Mouse (Mus musculus): ENCODE data around the gene Rps18.
"Not testable (repeated sequence)": the region's sequence is repeated elsewhere in the genome, so short reads cannot be mapped to it uniquely, and the experiment has no call there.

Rps18 gene

DNA sequence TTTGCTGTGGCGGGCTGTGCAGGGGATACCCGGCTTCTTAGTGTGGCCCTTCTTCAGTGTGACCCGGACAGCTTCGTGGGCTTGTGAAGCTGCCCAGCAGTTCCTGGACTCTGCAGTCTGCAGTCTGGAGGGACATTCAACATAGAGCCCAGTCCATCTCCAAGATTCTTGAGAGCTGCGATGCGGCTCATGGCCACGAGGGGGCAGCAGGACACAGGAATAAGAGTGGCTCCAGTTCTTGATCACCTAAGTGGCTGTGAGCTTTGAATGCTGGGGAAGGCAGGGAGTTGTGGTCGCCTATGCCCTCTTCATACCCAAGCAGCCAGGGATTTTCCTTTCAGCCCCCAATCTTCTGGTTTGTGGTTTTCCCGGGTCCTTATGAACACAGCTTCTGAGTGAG lies 12.7 kb upstream of the Rps18 start:
- DNase-seq (ENCODE audit: low spot score), result peak; percentile 76

- DNase-seq (ENCODE audit: low spot score), result no peak
Observed at GRCm38 (mm10) chr17:33965846-33966550, 10.2 kb upstream of the Rps18 start.

DNA sequence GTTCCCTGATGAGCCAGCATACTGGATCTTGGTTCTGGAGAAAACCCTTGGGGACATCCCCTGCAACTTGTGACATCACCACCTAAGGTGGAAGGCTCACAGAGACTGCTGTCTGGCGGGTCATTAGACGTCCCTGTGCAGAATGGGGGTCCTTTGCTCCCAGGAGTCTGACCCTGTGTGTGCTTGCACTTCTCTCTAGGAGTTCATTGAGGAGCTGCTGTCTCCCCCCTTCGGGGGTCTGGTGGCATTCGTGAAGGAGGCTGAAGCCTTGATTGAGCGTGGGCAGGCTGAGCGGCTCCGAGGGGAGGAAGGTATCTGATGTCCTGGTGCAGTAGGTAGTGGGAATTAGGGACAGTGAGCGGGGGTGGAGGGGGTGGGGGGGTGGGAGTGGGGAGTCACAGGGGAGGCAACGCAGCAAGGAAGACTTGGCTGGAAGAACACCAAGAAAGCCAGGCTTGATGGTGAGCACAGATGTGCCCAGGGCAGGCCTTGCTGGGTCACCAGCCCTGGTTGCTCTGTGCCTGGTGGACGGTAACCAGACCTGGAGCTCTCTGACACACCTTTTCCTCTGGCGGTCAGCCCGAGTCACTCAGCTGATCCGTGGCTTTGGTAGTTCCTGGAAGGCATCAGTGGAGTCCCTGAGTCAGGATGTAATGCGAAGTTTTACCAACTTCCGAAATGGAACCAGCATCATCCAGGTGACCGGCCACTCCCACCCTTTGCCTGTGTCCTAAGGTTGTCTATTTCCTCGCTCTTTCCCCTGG lies 9.5 kb upstream of the Rps18 start:
- DNase-seq (ENCODE audit: low spot score), result no peak

DNA sequence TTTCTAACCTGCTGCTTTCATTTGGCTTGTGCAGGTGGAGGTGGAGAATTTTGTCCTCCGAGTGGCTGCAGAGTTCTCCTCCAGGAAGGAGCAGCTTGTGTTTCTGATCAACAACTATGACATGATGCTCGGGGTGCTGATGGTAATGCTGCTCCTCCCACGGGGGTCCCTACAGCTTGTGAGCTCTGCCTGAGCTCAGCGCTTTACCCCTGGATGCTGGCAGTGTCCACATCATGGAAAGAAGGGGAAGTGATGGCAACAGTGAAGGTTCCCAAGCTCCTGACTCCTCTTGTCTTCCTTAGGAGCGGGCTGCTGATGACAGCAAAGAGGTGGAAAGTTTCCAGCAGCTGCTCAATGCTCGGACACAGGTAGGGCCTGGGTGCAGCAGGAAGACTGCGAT lies 7.1 kb upstream of the Rps18 start:
- DNase-seq (ENCODE audit: low spot score), result no peak

GRCm38 (mm10) chr17:33959948-33960347 lies 4.1 kb upstream of the Rps18 start:
- no peak for DNase-seq (ENCODE audit: low spot score)

DNA sequence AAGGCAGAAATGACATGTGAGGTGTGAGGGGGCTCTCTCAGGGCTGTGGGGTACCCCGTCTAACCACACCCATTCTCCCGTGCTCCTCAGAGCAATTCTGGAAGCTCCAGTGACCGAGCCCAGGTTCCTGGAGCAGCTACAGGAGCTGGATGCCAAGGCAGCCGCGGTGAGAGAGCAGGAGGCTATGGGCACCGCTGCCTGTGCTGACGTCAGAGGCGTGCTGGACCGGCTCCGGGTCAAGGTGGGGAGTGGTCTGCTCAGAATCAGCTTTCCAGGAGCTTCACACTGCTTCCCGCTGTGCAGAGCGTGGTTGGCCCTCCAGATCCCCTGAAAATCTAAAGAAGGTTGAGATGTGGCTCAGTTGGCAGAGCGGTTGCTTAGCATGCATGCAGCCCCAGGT lies 3.3 kb upstream of the Rps18 start:
- no peak for DNase-seq (ENCODE audit: low spot score)

DNA sequence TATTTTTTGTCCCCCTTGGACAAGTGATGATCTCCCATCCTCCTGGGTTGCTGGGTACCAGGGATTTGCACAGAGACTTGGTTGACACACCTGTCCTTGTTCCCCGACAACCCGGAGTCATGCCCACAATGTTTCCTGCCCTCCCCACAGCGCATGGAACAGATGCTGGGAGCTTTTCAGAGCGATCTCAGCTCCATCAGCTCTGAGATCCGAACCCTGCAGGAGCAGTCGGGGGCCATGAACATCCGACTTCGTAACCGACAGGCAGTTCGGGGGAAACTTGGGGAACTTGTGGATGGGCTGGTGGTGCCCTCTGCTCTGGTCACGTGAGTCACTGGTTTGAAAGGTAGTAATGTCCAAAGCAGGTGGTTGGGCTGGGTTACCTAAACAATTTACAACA lies 2.6 kb upstream of the Rps18 start:
- no peak for DNase-seq (ENCODE audit: low spot score)

DNA sequence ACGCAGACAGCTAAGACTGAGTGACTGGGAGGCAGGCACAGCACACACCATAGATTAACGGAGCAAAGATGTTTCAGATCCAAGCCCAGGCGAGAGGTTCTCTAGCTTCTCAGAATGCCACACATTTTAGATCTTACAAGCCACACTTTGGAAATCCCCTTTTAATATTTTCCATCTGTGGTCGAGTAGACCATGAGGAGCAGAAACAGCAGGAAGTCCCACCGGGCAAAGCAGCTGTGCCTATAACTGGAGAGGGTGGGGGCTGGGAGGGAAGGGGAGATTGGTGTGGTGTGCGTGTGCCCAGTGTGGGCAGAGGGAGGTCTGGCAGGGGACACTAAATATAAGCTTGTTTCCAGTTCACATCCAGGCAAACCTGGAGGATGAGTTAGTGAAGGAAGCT lies 1.7 kb upstream of the Rps18 start:
- no peak for DNase-seq (ENCODE audit: low spot score)

DNA sequence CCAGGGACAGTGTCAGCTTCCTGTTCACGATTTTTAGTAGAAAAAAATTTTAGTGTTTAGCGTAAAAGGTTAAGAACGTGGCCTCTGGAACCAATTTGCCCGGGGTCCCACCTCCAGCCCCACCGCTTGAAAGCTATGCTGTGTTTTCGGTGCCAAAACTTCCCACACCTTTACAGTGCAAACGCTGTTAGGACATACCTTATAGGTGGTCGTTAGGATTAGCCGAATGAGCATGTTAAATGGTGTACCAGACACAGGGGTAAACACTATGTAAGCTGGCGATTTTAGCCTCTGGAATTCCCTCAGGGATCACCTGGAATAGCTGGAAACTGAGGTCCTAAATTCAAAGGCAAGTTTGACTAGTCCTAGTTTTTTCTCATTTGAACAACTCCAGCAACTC lies 535 bp upstream of the Rps18 start:
- DNase-seq (ENCODE audit: low spot score), result no peak

- no peak for DNase-seq (ENCODE audit: low spot score)
Observed at GRCm38 (mm10) chr17:33954646-33955554, 901 bp downstream of the Rps18 start.

GRCm38 (mm10) chr17:33953961-33954565 lies 1.7 kb downstream of the Rps18 start:
- DNase-seq (ENCODE audit: low spot score), result no peak

DNA sequence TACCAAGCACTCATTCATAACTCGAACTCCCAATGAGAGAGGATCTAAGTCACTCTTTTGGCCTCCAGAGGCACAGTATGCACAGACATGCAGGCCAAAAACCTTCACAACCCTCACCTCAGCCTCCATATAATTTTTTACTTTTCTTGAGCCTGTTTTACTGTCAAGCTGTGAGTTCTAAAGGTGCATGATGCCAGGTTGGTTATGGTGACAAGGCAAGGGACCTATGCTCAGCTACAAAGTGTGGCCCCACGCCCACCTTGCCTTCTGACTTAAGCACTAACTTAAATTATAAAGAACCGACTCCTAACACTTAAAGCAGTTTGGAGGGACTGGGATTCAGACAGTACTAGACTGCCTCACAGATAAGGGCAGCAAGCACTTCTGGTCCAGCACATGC lies 2.5 kb downstream of the Rps18 start:
- no peak for DNase-seq (ENCODE audit: low spot score)

- no peak for DNase-seq (ENCODE audit: low spot score)
Observed at GRCm38 (mm10) chr17:33952879-33953278, 2.9 kb downstream of the Rps18 start.

- DNase-seq (ENCODE audit: low spot score), result not testable (repeated sequence)
Observed at GRCm38 (mm10) chr17:33952015-33952414, 3.8 kb downstream of the Rps18 start.

GRCm38 (mm10) chr17:33951021-33951946 lies 4.5 kb downstream of the Rps18 start, which contains the start of gene B3galt4:
TSS of gene B3galt4 (minus strand) at chr17:33951488.
- peak; percentile 64 for DNase-seq (ENCODE audit: low spot score)

DNA sequence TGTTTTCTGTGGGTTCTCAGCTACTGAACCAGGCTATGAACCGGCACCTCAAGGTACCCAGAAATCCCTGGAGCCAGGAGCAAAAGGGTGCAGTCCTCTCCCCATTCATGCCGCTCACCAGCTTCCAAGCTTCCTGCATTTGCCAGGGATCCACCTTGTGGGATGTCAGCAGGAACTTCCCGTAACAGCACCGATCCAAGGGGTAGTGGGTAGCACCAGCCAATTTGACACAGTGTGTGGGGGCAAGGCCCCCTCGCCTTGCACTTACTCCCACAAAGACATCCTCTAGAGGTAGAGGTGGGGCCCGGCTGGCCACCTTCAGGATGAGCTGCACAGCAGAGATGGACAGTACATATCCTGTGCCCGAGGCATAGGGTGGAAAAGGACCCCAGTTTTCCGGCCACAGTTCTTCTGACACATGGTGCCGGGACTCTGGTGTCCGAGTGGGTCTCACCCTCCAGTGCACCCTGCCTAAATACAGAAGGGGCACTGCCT lies 5.6 kb downstream of the Rps18 start:
- no peak for DNase-seq (ENCODE audit: low spot score)

DNA sequence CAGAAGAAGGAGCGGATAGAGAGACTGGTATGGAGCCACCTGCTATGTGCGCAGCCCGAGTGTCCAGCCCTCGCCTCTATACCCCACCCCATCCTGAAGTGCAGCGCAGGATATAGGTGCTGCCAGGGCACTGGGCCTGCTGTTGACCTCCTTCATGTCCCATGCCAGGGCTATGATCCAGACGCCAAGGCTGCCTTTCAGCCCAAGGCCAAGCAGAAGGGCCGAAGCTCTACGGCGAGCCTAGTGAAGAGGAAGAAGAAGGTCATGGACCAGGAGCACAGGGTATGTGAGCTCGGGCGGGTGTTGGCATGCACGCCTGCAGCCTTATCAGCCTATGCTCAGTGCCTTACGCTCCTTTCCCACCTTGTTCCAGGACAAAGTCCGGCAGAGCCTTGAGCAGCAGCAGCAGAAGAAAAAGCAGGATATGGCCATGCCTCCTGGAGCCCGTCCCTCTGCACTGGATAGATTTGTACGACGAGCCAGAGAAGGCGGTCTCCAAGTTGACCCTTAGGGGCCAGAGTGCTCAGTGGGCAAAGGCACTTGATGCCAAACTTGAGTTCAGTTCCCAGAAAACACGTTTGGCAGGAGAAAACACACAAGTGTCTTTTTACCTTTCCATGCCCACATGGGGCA lies 6.8 kb downstream of the Rps18 start:
- no peak for DNase-seq (ENCODE audit: low spot score)

DNA sequence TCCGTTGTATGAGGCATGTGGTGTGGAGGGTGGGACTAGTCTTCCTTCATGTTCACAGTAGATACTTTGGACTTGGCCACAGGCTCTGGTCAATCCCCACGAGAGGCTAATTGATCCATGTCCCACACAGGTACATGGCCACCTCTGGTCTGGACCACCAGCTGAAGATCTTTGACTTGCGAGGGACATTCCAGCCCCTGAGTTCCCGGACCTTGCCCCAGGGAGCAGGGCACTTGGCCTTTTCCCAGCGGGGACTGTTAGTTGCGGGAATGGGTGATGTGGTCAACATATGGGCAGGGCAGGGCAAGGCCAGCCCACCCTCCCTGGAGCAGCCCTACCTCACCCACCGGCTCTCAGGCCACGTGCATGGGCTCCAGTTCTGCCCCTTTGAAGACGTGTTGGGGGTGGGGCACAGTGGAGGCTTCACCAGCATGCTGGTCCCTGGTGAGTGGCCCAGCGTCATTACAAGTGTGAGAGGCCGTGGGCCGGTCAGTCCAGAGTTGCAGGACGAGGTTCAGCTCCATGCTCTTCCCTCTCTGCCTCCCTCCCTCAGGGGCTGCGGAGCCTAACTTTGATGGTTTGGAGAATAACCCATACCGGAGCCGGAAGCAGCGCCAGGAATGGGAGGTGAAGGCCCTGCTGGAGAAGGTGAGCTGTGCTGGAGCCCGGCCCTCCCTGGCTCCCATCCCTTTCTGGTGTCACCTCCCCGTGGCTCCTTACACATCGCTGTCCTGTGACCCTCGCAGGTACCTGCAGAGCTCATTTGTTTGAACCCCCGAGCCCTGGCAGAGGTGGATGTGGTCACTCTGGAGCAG lies 7.5 kb downstream of the Rps18 start:
- no peak for DNase-seq (ENCODE audit: low spot score)

DNA sequence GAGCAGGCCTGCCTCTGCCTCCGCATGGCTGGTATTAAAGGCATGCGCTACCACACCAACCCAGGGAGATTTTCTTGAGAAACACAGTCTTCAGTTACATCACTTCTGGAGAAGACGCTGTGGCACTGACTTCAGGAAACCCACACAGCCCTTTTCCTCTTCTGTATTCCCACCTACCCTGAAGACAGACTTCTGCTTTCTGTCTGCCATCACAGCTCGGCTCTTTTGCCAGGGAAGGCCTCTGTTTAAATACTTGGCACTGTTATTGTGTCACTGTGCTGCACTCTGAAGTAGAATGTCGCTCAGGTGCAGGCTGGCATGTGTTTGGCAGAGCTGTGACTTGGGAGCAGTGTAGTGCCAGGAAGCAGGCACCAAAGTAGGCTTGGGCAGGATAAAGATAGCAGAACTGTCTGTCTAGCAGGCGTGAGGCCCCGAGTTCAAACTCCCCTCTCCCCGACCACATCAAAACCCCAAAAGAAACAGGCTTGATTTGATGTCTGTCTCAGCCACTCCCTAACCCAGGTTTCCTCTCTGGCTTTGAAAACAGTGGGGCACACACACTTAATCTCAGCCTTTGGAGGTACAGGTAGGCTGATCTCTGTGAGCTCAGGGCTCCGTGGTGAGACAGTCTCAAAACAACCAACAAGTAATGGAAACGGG lies 8.2 kb downstream of the Rps18 start:
- DNase-seq (ENCODE audit: low spot score), result no peak

Measured in spleen, adult 12 weeks (tissue).